Comparison of ENCODE assay signal across 17 mouse cellular contexts in the genomic region with DNA sequence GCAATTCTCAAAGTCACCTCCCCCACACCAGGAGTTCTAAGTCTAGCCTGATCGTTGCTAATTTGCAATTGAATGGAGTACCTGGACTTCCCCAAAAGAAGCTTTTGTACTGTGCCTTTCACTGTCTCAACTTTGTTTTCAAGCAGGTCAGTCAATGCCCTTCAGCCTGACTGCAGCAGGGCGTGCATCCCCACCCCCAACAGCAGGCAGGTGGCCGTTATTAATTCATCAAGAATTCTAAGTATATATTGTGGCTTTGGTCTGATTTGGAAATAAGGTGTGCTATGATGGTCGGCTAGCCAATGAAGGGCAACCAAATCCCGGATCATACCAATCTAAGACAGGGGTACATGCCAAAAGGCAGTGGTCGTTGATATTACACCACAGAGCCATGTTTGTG. TPM values are rescaled to one million over a fixed set of nuclear protein-coding genes. Genes with fewer than 3 reads are reported as not detected.
"Had no signal": no experiment of that assay in that cellular context is flagged by ENCODE, and none has a peak within 500 bp of the region (broad histone marks: within the 10 kb centered on the region; RNA-seq: fewer than 3 reads in every experiment).

No protein-coding gene starts in this region.

RNA-seq across cellular contexts. Expression of gene Gm4756, which starts 38.3 kb away (rescaled TPM):
- polyA plus RNA-seq: gonadal fat pad, adult 2 months; heart, embryonic 10.5 days; heart, embryonic 12.5 days; heart, embryonic 14.5 days; heart, embryonic 16.5 days; hindbrain, embryonic 10.5 days; hindbrain, embryonic 12.5 days; hindbrain, embryonic 14.5 days; hindbrain, embryonic 16.5 days; intestine, embryonic 16.5 days; kidney, embryonic 15.5 days; kidney, postnatal 0 days; large intestine, adult 2 months; limb, embryonic 11.5 days; limb, embryonic 13.5 days; limb, embryonic 15.5 days; liver, embryonic 12.5 days had no signal
